Mouse (Mus musculus) ES-E14 (cell line): ENCODE measurements at regions not wholly inside any gene's neighbourhood (a gene's known extent, or its start where the extent isn't known, plus 50 kb on each side); places are given as distances from the start of the nearest gene placed in this dataset.
A peak's percentile ranks its signal among the peaks of the same experiment; 100 is the strongest.

Experiments
- DNase-seq: peaks from one replicate; pipeline ENCODE4 v3.0.0-alpha.2; 2013; ENCODE audit warnings: low read depth, low spot score
- H3K27ac ChIP-seq: 2 replicates; pipeline ENCODE4 v1.5.1; 2012; ENCODE audit warnings: low read depth, mild to moderate bottlenecking, low read length, moderate library complexity, mixed read lengths; ENCODE audit not compliant: poor library complexity, insufficient read depth, severe bottlenecking
- H3K36me3 ChIP-seq: 2 replicates; pipeline ENCODE4 v1.6.1; 2012; ENCODE audit warnings: mild to moderate bottlenecking, low read length, moderate library complexity, mixed read lengths; ENCODE audit not compliant: control insufficient read depth, poor library complexity, insufficient read depth, severe bottlenecking
- H3K4me1 ChIP-seq, 2 experiments: fragments of 150-350 bp in 1 of 2; sonication (generic) in 1 of 2; 2 replicates each; pipeline ENCODE4 v1.6.1; 2012; ENCODE audit warnings: low read length in 2 of 2, mild to moderate bottlenecking in 1 of 2, mixed read lengths in 1 of 2; ENCODE audit not compliant: control insufficient read depth in 2 of 2, insufficient read depth in 2 of 2, poor library complexity in 1 of 2
- H3K4me3 ChIP-seq, 2 experiments: fragments of 150-350 bp in 1 of 2; sonication (generic) in 1 of 2; 2 replicates each; pipeline ENCODE4 v1.5.1; 2012; ENCODE audit warnings: low read length in 2 of 2, low read depth in 1 of 2, mild to moderate bottlenecking in 1 of 2, mixed read lengths in 1 of 2; ENCODE audit not compliant: insufficient read depth in 1 of 2, poor library complexity in 1 of 2, severe bottlenecking in 1 of 2
- H3K9ac ChIP-seq: 2 replicates; pipeline ENCODE4 v1.6.1; 2012; ENCODE audit warnings: low read depth, mild to moderate bottlenecking, low read length, mixed read lengths; ENCODE audit not compliant: poor library complexity, insufficient read depth, severe bottlenecking
- H3K9me3 ChIP-seq: fragments of 150-350 bp; sonication (generic); 2 replicates; pipeline ENCODE4 v1.6.1; 2012; ENCODE audit warnings: low read depth, mild to moderate bottlenecking, low read length; ENCODE audit not compliant: control insufficient read depth, insufficient read depth
- CHD2 ChIP-seq: IDR thresholded peaks from 2 replicates; pipeline ENCODE4 v1.6.1; 2014; ENCODE audit warnings: mild to moderate bottlenecking, low read depth, low read length, inconsistent platforms
- HCFC1 ChIP-seq: IDR thresholded peaks from 2 replicates; pipeline ENCODE4 v1.6.1; 2012; ENCODE audit warnings: low read length, inconsistent platforms, borderline replicate concordance; ENCODE audit not compliant: insufficient read depth
- MAFK ChIP-seq: IDR thresholded peaks from 2 replicates; pipeline ENCODE4 v1.6.1; 2014; ENCODE audit warnings: mild to moderate bottlenecking, low read depth, low read length, inconsistent platforms; ENCODE audit not compliant: insufficient read depth
- ZC3H11A ChIP-seq: IDR thresholded peaks from 2 replicates; pipeline ENCODE4 v1.6.1; 2012; ENCODE audit warnings: low read depth, mild to moderate bottlenecking, inconsistent platforms, low read length, borderline replicate concordance
- ZNF384 ChIP-seq: IDR thresholded peaks from 2 replicates; pipeline ENCODE4 v1.6.1; 2012; ENCODE audit warnings: low read depth, low read length, inconsistent platforms
- in situ Hi-C, 2 experiments: fragments of 600-800 bp; cut with MboI; formaldehyde crosslinking; loops; one replicate each; pipeline ENCODE4 v1.15.1; 2025; ENCODE audit warnings: low sequenced_read_pairs in 2 of 2, inconsistent platforms in 1 of 2; ENCODE audit not compliant: unreplicated experiment in 2 of 2

- Histone ChIP-seq H3K9ac (no peak overlapping the region), H3K36me3 (no peaks in the 10 kb centered on the region), H3K27ac (no peak overlapping the region), H3K4me3 (no peak overlapping the region), H3K9me3 (no peaks in the 10 kb centered on the region), H3K4me1 (no peaks in the 10 kb centered on the region)
- DNase-seq = no peak
- no peak for TF ChIP-seq CHD2
- no peak for TF ChIP-seq ZNF384
- TF ChIP-seq ZC3H11A = no peak
- no peak for TF ChIP-seq HCFC1
- TF ChIP-seq MAFK = no peak
- in situ Hi-C loops = no loop called here
These were observed 76.3 kb upstream of the Arhgap36 start for GRCm38 (mm10) chrX:49387439-49387838.

GRCm38 (mm10) chrX:49377067-49377466 lies 86.7 kb upstream of the Arhgap36 start:
- Histone ChIP-seq H3K9me3 (no peaks in the 10 kb centered on the region), H3K27ac (no peak overlapping the region), H3K4me3 (no peak overlapping the region), H3K9ac (no peak overlapping the region), H3K4me1 (no peaks in the 10 kb centered on the region), H3K36me3 (no peaks in the 10 kb centered on the region)
- DNase-seq = peak; percentile 19
- in situ Hi-C loops = no loop called here
- no peak for TF ChIP-seq MAFK

GRCm38 (mm10) chrX:49370384-49370783 lies 82.3 kb upstream of the Enox2 start:
- H3K9ac ChIP-seq = no peak overlapping the region
- H3K36me3 ChIP-seq = no peaks in the 10 kb centered on the region
- no peak overlapping the region for H3K27ac ChIP-seq
- in situ Hi-C loops = no loop called here
- no peaks in the 10 kb centered on the region for H3K4me1 ChIP-seq
- H3K9me3 ChIP-seq = no peaks in the 10 kb centered on the region
- no peak for TF ChIP-seq HCFC1
- no peak for TF ChIP-seq MAFK
- no peak for TF ChIP-seq ZNF384
- TF ChIP-seq ZC3H11A = no peak
- no peak for TF ChIP-seq CHD2
- H3K4me3 ChIP-seq = no peak overlapping the region
- no peak for DNase-seq

DNA sequence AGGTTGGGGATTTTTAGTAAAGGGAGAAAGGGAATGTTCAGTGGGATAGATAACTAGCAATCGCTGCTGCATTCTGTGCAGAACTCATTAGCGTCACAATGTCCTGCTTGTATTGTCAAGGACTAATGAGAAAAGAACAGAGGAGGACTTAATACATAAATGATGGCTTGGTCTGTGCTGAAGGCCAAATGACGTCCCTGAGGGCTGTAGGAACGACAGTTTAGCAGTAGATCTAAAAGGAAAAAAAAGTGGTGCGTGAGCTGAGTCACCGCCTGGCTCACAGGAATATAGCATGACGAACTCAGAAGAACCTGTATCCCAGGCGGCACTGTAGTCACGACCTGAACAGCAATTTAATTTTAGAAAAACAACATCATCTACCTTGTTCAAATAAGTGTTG lies 81.3 kb upstream of the Enox2 start:
- in situ Hi-C loops = no loop called here
- TF ChIP-seq CHD2 (no peak), MAFK (no peak), HCFC1 (no peak), ZC3H11A (no peak), ZNF384 (no peak)
- H3K27ac ChIP-seq = no peak overlapping the region
- no peak for DNase-seq
- H3K9me3 ChIP-seq = no peaks in the 10 kb centered on the region
- no peak overlapping the region for H3K9ac ChIP-seq
- H3K4me1 ChIP-seq = no peaks in the 10 kb centered on the region
- H3K4me3 ChIP-seq = no peak overlapping the region
- H3K36me3 ChIP-seq = no peaks in the 10 kb centered on the region

DNA sequence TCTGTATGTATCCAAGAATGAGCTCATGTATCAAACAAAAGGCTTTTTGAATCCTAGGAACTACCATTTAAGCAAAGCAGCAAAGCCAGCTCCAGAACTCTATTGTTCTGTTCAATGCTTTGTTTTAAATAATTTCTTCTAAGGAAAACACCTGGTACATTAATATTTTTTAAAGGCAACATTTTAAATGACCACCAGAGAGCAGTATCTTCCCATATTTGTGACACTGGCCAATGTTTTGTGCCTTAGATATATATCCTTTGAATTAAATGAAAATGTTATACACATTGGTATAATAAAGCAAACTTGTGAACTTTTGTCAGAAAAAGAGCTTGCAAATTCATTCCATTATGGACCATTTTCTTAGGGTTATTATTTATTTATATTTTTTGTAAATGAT lies 58.4 kb upstream of the Enox2 start:
- Histone ChIP-seq H3K4me1 (no peaks in the 10 kb centered on the region), H3K9ac (no peak overlapping the region), H3K9me3 (no peaks in the 10 kb centered on the region), H3K27ac (no peak overlapping the region), H3K4me3 (no peak overlapping the region), H3K36me3 (no peaks in the 10 kb centered on the region)
- no peak for DNase-seq
- no peak for TF ChIP-seq CHD2
- TF ChIP-seq ZC3H11A = no peak
- no peak for TF ChIP-seq HCFC1
- TF ChIP-seq ZNF384 = no peak
- no peak for TF ChIP-seq MAFK
- in situ Hi-C loops = no loop called here
